Mouse (Mus musculus) naive thymus-derived CD4-positive, alpha-beta T cell, adult 2 months (primary cell): Measurements from ENCODE around the gene Cacna1c.
A peak's percentile ranks its signal among the peaks of the same experiment; 100 is the strongest.
"Not testable (repeated sequence)": the region's sequence is repeated elsewhere in the genome, so short reads cannot be mapped to it uniquely, and the experiment has no call there.

Experiments
- DNase-seq: peaks from one replicate; pipeline ENCODE4 v3.0.0-alpha.2; 2011; ENCODE audit warnings: low read depth

Cacna1c gene

GRCm38 (mm10) chr6:119206006-119206405, 9.8 kb upstream of the Cacna1c start:
- not testable (repeated sequence) for DNase-seq

GRCm38 (mm10) chr6:119204915-119205314, 8.7 kb upstream of the Cacna1c start:
- DNase-seq: no peak

- no peak for DNase-seq
Observed at GRCm38 (mm10) chr6:119204286-119204685, 8.1 kb upstream of the Cacna1c start.

GRCm38 (mm10) chr6:119201575-119201974, 5.4 kb upstream of the Cacna1c start:
- no peak for DNase-seq

GRCm38 (mm10) chr6:119200362-119200761, 4.1 kb upstream of the Cacna1c start:
- DNase-seq: no peak

- no peak for DNase-seq
Observed at GRCm38 (mm10) chr6:119199274-119199879, 3.2 kb upstream of the Cacna1c start.

- peak; percentile 25 for DNase-seq
Observed at GRCm38 (mm10) chr6:119198534-119199273, 2.5 kb upstream of the Cacna1c start.

GRCm38 (mm10) chr6:119194601-119195000, 1.6 kb downstream of the Cacna1c start:
- DNase-seq: no peak

GRCm38 (mm10) chr6:119194161-119194560, 2.1 kb downstream of the Cacna1c start:
- no peak for DNase-seq

- DNase-seq: no peak
Observed at GRCm38 (mm10) chr6:119193571-119194154, 2.6 kb downstream of the Cacna1c start.

- no peak for DNase-seq
Observed at GRCm38 (mm10) chr6:119191478-119191877, 4.7 kb downstream of the Cacna1c start.

GRCm38 (mm10) chr6:119187631-119188030, 8.6 kb downstream of the Cacna1c start:
- no peak for DNase-seq

GRCm38 (mm10) chr6:119186658-119187057, 9.6 kb downstream of the Cacna1c start:
- DNase-seq: no peak

GRCm38 (mm10) chr6:119183781-119184180, 12.4 kb downstream of the Cacna1c start:
- no peak for DNase-seq

GRCm38 (mm10) chr6:119182211-119182610, 14.0 kb downstream of the Cacna1c start:
- no peak for DNase-seq

- no peak for DNase-seq
Observed at GRCm38 (mm10) chr6:119180188-119180587, 16.0 kb downstream of the Cacna1c start.

GRCm38 (mm10) chr6:119177101-119177500, 19.1 kb downstream of the Cacna1c start:
- DNase-seq: no peak

- DNase-seq: no peak
Observed at GRCm38 (mm10) chr6:119176103-119176502, 20.1 kb downstream of the Cacna1c start.

- DNase-seq: peak; percentile 92
Observed at GRCm38 (mm10) chr6:119175078-119175853, 21.0 kb downstream of the Cacna1c start, which contains the start of gene Dcp1b. Gene Dcp1b, plus strand, starts transcription at chr6:119175253.

- no peak for DNase-seq
Observed at GRCm38 (mm10) chr6:119174307-119175074, 21.7 kb downstream of the Cacna1c start.

- no peak for DNase-seq
Observed at GRCm38 (mm10) chr6:119165677-119166076, 30.5 kb downstream of the Cacna1c start.

- no peak for DNase-seq
Observed at GRCm38 (mm10) chr6:119145109-119145508, 51.1 kb downstream of the Cacna1c start.
